Mouse (Mus musculus): Measurements from ENCODE around the gene Tet3. TPM values are rescaled to one million over a fixed set of nuclear protein-coding genes. Genes with fewer than 3 reads are reported as not detected.

Tet3 gene
- polyA plus RNA-seq, 2 experiments from 2014 or later, result 18.5 to 20.8 TPM

GRCm38 (mm10) chr6:83322794-83323193 is 136.1 kb downstream of the Tet3 start:
- no peak for ATAC-seq

GRCm38 (mm10) chr6:83321927-83322326 is 137.0 kb downstream of the Tet3 start:
- no peak for ATAC-seq

- ATAC-seq, result peak; percentile 89
Measured at GRCm38 (mm10) chr6:83317108-83317741, 141.7 kb downstream of the Tet3 start.

GRCm38 (mm10) chr6:83316022-83316421 is 142.9 kb downstream of the Tet3 start:
- ATAC-seq, result no peak

- ATAC-seq, result no peak
Measured at GRCm38 (mm10) chr6:83315293-83315692, 143.6 kb downstream of the Tet3 start.

GRCm38 (mm10) chr6:83312514-83312913 is 146.4 kb downstream of the Tet3 start:
- peak; percentile 74 for ATAC-seq

Other genes starting within 250 kb of the Tet3 start
- gene Slc4a5, start 239.3 kb downstream of the Tet3 start, polyA plus RNA-seq (2017; shearing (Covaris generic)), result 1 to 10 TPM in 1 of 2 experiments, under 1 TPM in 1; 0.75 to 1.1 TPM
- 100 to 1,000 TPM; 128 TPM for gene Mthfd2, start 133.2 kb downstream of the Tet3 start, polyA plus RNA-seq (2017; shearing (Covaris generic))
- 10 to 100 TPM; 48.6 to 70.3 TPM for gene Mob1a, start 133.1 kb downstream of the Tet3 start, polyA plus RNA-seq (2017; shearing (Covaris generic))
- 10 to 100 TPM; 57.5 to 66.1 TPM for gene Bola3, start 109.9 kb downstream of the Tet3 start, polyA plus RNA-seq (2017; shearing (Covaris generic))
- gene Dguok, start 47.9 kb upstream of the Tet3 start, polyA plus RNA-seq (2017; shearing (Covaris generic)), result 10 to 100 TPM; 91.3 to 93.4 TPM
- gene Actg2, start 77.2 kb upstream of the Tet3 start, polyA plus RNA-seq (2017; shearing (Covaris generic)), result 10 to 100 TPM; 21.8 to 33.3 TPM
- gene Stambp, start 113.6 kb upstream of the Tet3 start, polyA plus RNA-seq (2017; shearing (Covaris generic)), result 10 to 100 TPM; 29.5 to 34.5 TPM
- gene Clec4f, start 197.1 kb upstream of the Tet3 start, polyA plus RNA-seq (2017; shearing (Covaris generic)), result not detected
- gene Cd207, start 218.8 kb upstream of the Tet3 start, polyA plus RNA-seq (2017; shearing (Covaris generic)), result not detected